In genomic region chr13:104089387-104089786, GRCm38 (mm10) we compare ENCODE assay signal across 8 mouse cellular contexts. TPM values are rescaled to one million over a fixed set of nuclear protein-coding genes. Genes with fewer than 3 reads are reported as not detected.
A peak's percentile ranks its signal among the peaks of the same experiment; 100 is the strongest.
DNase-seq lines count a peak whose midpoint lies in the region; ATAC-seq lines count a peak whose summit lies in the region.

No protein-coding gene starts in this region.

- no peaks in the 10 kb centered on the region for H3K36me3 ChIP-seq in midbrain, embryonic 12.5 days

- DNase-seq in cerebellum, postnatal 4 days (ENCODE audit: low spot score in 2 of 2): no peak
- peak; percentile 33 for DNase-seq in ES-CJ7 (ENCODE audit: low read depth, low spot score)
- peak; percentile 26 for DNase-seq in cerebellum, adult 9-10 months
- peak; percentile 40 to 63 for DNase-seq in heart, postnatal 10 days
- DNase-seq in layer of hippocampus, postnatal 10 days (ENCODE audit: low spot score in 2 of 2): peak; percentile 31 to 56
- peak; percentile 13 to 15 for DNase-seq in thymus, adult 18-20 months

- H3K4me1 ChIP-seq in midbrain, embryonic 12.5 days: no peaks in the 10 kb centered on the region

- no peak overlapping the region for H3K4me3 ChIP-seq in midbrain, embryonic 12.5 days

- intact Hi-C loops in heart, postnatal 10 days (cut with DNase I): loop anchor here (5.0 to 10.0 kb wide), 2 partner anchors 167 to 385 kb away; partner anchors contain the start of gene Erbin

- no peak overlapping the region for H3K4me2 ChIP-seq in midbrain, embryonic 12.5 days (replicated peaks)

- H3K27ac ChIP-seq in midbrain, embryonic 12.5 days (replicated peaks): no peak overlapping the region

- H3K9ac ChIP-seq in midbrain, embryonic 12.5 days (replicated peaks): no peak overlapping the region

- H3K27me3 ChIP-seq in midbrain, embryonic 12.5 days: no peaks in the 10 kb centered on the region

- WGBS in midbrain, embryonic 12.5 days: 15% methylated on average over 1 of the region's 1 CpGs

- no peaks in the 10 kb centered on the region for H3K9me3 ChIP-seq in midbrain, embryonic 12.5 days

- peak; percentile 46; the same call in 1 of the 2 replicates for ATAC-seq in cerebellum, adult (ENCODE audit: insufficient number of reproducible peaks, low FRiP score, low TSS enrichment)
- ATAC-seq in midbrain, embryonic 12.5 days (ENCODE audit: low FRiP score, low read depth): peak; percentile 83

RNA-seq across cellular contexts. Expression of gene Nln, which starts 20.0 kb away (rescaled TPM):
- total RNA-seq in heart, postnatal 10 days (2021): 10 to 100 TPM; 21.6 to 21.8 TPM
- total RNA-seq in layer of hippocampus, postnatal 10 days (2021): 10 to 100 TPM; 43.4 to 50.8 TPM
- polyA plus RNA-seq in midbrain, embryonic 12.5 days (2016; fragmentation: Nextera tagmentation; extraction: Ambion mirVana): 27.4 and 28.0 TPM in 2 replicates

RNA-seq across cellular contexts. Expression of gene Sgtb, which starts 20.2 kb away (rescaled TPM):
- 1 to 10 TPM; 2.0 to 2.1 TPM for total RNA-seq in heart, postnatal 10 days (2021)
- total RNA-seq in layer of hippocampus, postnatal 10 days (2021): 10 to 100 TPM; 56.7 to 62.0 TPM
- 26.8 and 27.1 TPM in 2 replicates for polyA plus RNA-seq in midbrain, embryonic 12.5 days (2016; fragmentation: Nextera tagmentation; extraction: Ambion mirVana)

Comparison
In these comparisons a context has a peak if more than half of its experiments do, and no peak if none do; other contexts are left out.
1. DNase-seq: peak in ES-CJ7 (single experiment), cerebellum, adult 9-10 months (single experiment), heart, postnatal 10 days (2 of 2), layer of hippocampus, postnatal 10 days (2 of 2) and thymus, adult 18-20 months (2 of 2); none in cerebellum, postnatal 4 days (0 of 2).
2. RNA of gene Sgtb, which starts 20.2 kb away (total RNA-seq): 56.7 to 62.0 TPM in layer of hippocampus, postnatal 10 days; 2.0 to 2.1 TPM in heart, postnatal 10 days; every median in the first group is over 10 times any median in the second.